Mouse (Mus musculus) heart, embryonic 13.5 days (tissue): ENCODE data around the gene Gm28102. TPM values are rescaled to one million over a fixed set of nuclear protein-coding genes. Genes with fewer than 3 reads are reported as not detected.
"Not testable (repeated sequence)": the region's sequence is repeated elsewhere in the genome, so short reads cannot be mapped to it uniquely, and the experiment has no call there.

Experiments used
- ATAC-seq: fragments of 200-750 bp; cut with Nextera tagmentation; 2 replicates; pipeline ENCODE4 v1.8.0; 2017; ENCODE audit warnings: moderate TSS enrichment; ENCODE audit not compliant: insufficient number of reproducible peaks, low FRiP score, low TSS enrichment; ENCODE audit errors: extremely low read depth
- H3K27ac ChIP-seq: fragments of 300-500 bp; sonication (generic); replicated peaks from 2 replicates; pipeline ENCODE4 v1.5.1; 2015; ENCODE audit warnings: moderate library complexity, mild to moderate bottlenecking, inconsistent platforms
- H3K27me3 ChIP-seq: fragments of 300-500 bp; sonication (generic); replicated peaks from 2 replicates; pipeline ENCODE4 v1.6.1; 2015; ENCODE audit warnings: mild to moderate bottlenecking, inconsistent platforms
- H3K36me3 ChIP-seq: fragments of 300-500 bp; sonication (generic); 2 replicates; pipeline ENCODE4 v1.6.1; 2015; ENCODE audit warnings: mild to moderate bottlenecking, inconsistent platforms
- H3K4me1 ChIP-seq: fragments of 300-500 bp; sonication (generic); 2 replicates; pipeline ENCODE4 v1.6.1; 2015; ENCODE audit warnings: inconsistent platforms
- H3K4me2 ChIP-seq: fragments of 300-500 bp; sonication (generic); 2 replicates; pipeline ENCODE4 v1.6.1; 2015; ENCODE audit warnings: inconsistent platforms, mild to moderate bottlenecking, moderate library complexity
- H3K4me3 ChIP-seq: fragments of 300-500 bp; sonication (generic); 2 replicates; pipeline ENCODE4 v1.5.1; 2015; ENCODE audit warnings: moderate library complexity, mild to moderate bottlenecking, inconsistent platforms
- H3K9ac ChIP-seq: fragments of 300-500 bp; sonication (generic); 2 replicates; pipeline ENCODE4 v1.6.1; 2015; ENCODE audit warnings: inconsistent platforms, mild to moderate bottlenecking, moderate library complexity
- H3K9me3 ChIP-seq: fragments of 300-500 bp; sonication (generic); 2 replicates; pipeline ENCODE4 v1.6.1; 2016; ENCODE audit warnings: inconsistent platforms
- WGBS: fragments of 180-500 bp; shearing (Covaris S2); methylation state at CpG from one replicate; pipeline ENCODE4 v1.1.7; 2015; ENCODE audit warnings: mixed read lengths; 5-methylcytosine and 5-hydroxymethylcytosine counted together
- polyA plus RNA-seq: library from polyadenylated mRNA; unstranded; fragments of >200 nt; fragmentation: Nextera tagmentation; extraction: Ambion mirVana; gene quantifications from 2 replicates; pipeline ENCODE4 v1.2.1, GENCODE M21; 2015

Gene Gm28102
- polyA plus RNA-seq, result not detected in 2 replicates

DNA sequence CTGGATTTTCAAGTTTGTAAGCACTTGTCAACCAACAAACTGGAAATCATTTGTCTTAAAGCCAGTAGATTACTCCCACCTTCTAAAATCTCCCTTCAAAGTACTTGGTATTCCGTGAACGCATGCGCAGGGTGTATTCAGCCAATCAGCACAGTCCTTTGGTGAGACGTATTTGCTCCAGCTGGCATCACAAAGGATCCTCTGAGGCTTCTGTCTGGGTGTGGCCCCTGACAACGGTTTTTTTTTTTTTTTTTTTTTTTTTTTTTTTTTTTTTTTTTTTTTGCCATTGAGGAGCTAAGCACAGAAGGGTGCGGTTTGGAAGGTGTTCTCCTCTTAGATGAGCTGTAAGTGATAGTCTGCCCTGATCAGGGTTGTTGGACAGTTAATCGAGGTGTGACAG, at the start of gene Gm28102:
Gene Gm28102, plus strand, starts transcription at position 301 of the 400 bp plus-strand sequence.
- H3K4me2 ChIP-seq, H3K4me1 ChIP-seq, H3K9ac ChIP-seq, H3K4me3 ChIP-seq, H3K9me3 ChIP-seq, H3K27me3 ChIP-seq, H3K36me3 ChIP-seq, ATAC-seq, H3K27ac ChIP-seq: not testable (repeated sequence)
- no CpG with 5 or more reads among the region's 7 CpGs for WGBS
